In genomic region chr10:93891031-93891430, GRCm38 (mm10) we compare ENCODE assay signal across 19 mouse cellular contexts. TPM values are rescaled to one million over a fixed set of nuclear protein-coding genes. Genes with fewer than 3 reads are reported as not detected.
DNase-seq lines count a peak whose midpoint lies in the region; ATAC-seq and TF ChIP-seq lines count a peak whose summit lies in the region.
"Had no signal": no experiment of that assay in that cellular context is flagged by ENCODE, and none has a peak within 500 bp of the region (broad histone marks: within the 10 kb centered on the region; RNA-seq: fewer than 3 reads in every experiment).

No protein-coding gene starts in this region.

- peak overlapping the region; percentile 13; the same call in 1 of the 2 replicates for H3K4me3 ChIP-seq in lung, embryonic 14.5 days (ENCODE audit: low read depth, low read length)
- H3K4me3 ChIP-seq in lung, postnatal 0 days (ENCODE audit: low read depth, low read length) = no peak overlapping the region
- peak overlapping the region; percentile 98 for H3K4me3 ChIP-seq in liver, embryonic 12.5 days
- H3K4me3 ChIP-seq in midbrain, embryonic 16.5 days (ENCODE audit: low read depth, low read length) = no peak overlapping the region
- H3K4me3 ChIP-seq: intestine, embryonic 15.5 days had no signal

- H3K9me3 ChIP-seq in lung, embryonic 14.5 days (ENCODE audit: low read depth, low read length) = no peaks in the 10 kb centered on the region
- H3K9me3 ChIP-seq in lung, postnatal 0 days (ENCODE audit: low read length) = no peaks in the 10 kb centered on the region
- H3K9me3 ChIP-seq in liver, embryonic 12.5 days (replicated peaks) = no peaks in the 10 kb centered on the region
- H3K9me3 ChIP-seq in midbrain, embryonic 16.5 days (replicated peaks; ENCODE audit: control insufficient read depth, low read length, poor library complexity, severe bottlenecking) = no peaks in the 10 kb centered on the region
- H3K9me3 ChIP-seq: intestine, embryonic 15.5 days had no signal

- H3K36me3 ChIP-seq in lung, embryonic 14.5 days (ENCODE audit: insufficient read depth) = peaks cover 11% of the 10 kb centered on the region; the same call in 1 of the 2 replicates
- H3K36me3 ChIP-seq in lung, postnatal 0 days (ENCODE audit: insufficient read depth, low read length) = no peaks in the 10 kb centered on the region
- H3K36me3 ChIP-seq in liver, embryonic 12.5 days = peaks cover 24% of the 10 kb centered on the region
- 0 out of 2 replicates have a peak, but pooled peaks cover 1% of the 10 kb centered on the region for H3K36me3 ChIP-seq in midbrain, embryonic 16.5 days (ENCODE audit: control insufficient read depth, insufficient read depth, low read length)
- H3K36me3 ChIP-seq: intestine, embryonic 15.5 days had no signal

- no peak for TF ChIP-seq EP300 in lung, postnatal 0 days (IDR thresholded peaks at IDR 0.05)

- no peaks in the 10 kb centered on the region for H3K27me3 ChIP-seq in lung, embryonic 14.5 days (ENCODE audit: insufficient read depth, low read length)
- no peaks in the 10 kb centered on the region for H3K27me3 ChIP-seq in lung, postnatal 0 days (replicated peaks; ENCODE audit: insufficient read depth, low read length)
- no peaks in the 10 kb centered on the region for H3K27me3 ChIP-seq in liver, embryonic 12.5 days (replicated peaks)
- no peaks in the 10 kb centered on the region; the same call in 1 of the 2 replicates for H3K27me3 ChIP-seq in midbrain, embryonic 16.5 days (ENCODE audit: control insufficient read depth, insufficient read depth, low read depth, low read length)
- H3K27me3 ChIP-seq: intestine, embryonic 15.5 days had no signal

- DNase-seq in lung, embryonic 14.5 days = no peak
- DNase-seq in lung, postnatal 0 days (ENCODE audit: low spot score) = no peak
- peak; percentile 52 to 61 for DNase-seq in spleen, postnatal 10 days (ENCODE audit: low spot score in 2 of 2)
- DNase-seq in yolk sac, embryonic 10.5 days (ENCODE audit: low spot score) = no peak
- DNase-seq: cerebellum, adult 2 months; gastrocnemius, postnatal 10 days; layer of hippocampus, postnatal 36 days; lung, adult 18-20 months; midbrain, embryonic 14.5 days; right cerebral cortex, adult 18-20 months had no signal

- ATAC-seq in lung, embryonic 14.5 days (ENCODE audit: insufficient read depth) = no peak
- no peak for ATAC-seq in lung, postnatal 0 days
- ATAC-seq in erythroblast, adult 5-6 weeks (replicated peaks; ENCODE audit: low FRiP score, poor library complexity, severe bottlenecking) = peak; percentile 75
- ATAC-seq in liver, embryonic 12.5 days = peak; percentile 85
- ATAC-seq in activated CD4-positive, CD25-positive, alpha-beta regulatory T cell, adult 4 months = no peak
- no peak for ATAC-seq in midbrain, embryonic 16.5 days
- ATAC-seq: intestine, embryonic 15.5 days had no signal

- no peak overlapping the region for H3K27ac ChIP-seq in lung, embryonic 14.5 days (ENCODE audit: low read depth)
- no peak overlapping the region for H3K27ac ChIP-seq in lung, postnatal 0 days (ENCODE audit: low read length)
- H3K27ac ChIP-seq in liver, embryonic 12.5 days = peak overlapping the region; percentile 98
- no peak overlapping the region for H3K27ac ChIP-seq in midbrain, embryonic 16.5 days (ENCODE audit: low read length)
- H3K27ac ChIP-seq: hindbrain, embryonic 14.5 days; intestine, embryonic 15.5 days; macrophage had no signal

- 0 out of 2 replicates have a peak, but pooled peaks cover 3% of the 10 kb centered on the region for H3K4me1 ChIP-seq in lung, embryonic 14.5 days (ENCODE audit: insufficient read depth)
- H3K4me1 ChIP-seq in lung, postnatal 0 days (ENCODE audit: insufficient read depth, low read depth, low read length) = peaks cover 3% of the 10 kb centered on the region; the same call in 1 of the 2 replicates
- H3K4me1 ChIP-seq in liver, embryonic 12.5 days = peaks cover 78% of the 10 kb centered on the region
- peaks cover 15% of the 10 kb centered on the region for H3K4me1 ChIP-seq in midbrain, embryonic 16.5 days (ENCODE audit: control insufficient read depth, insufficient read depth, low read length)

- no peak overlapping the region for H3K9ac ChIP-seq in lung, embryonic 14.5 days
- no peak overlapping the region for H3K9ac ChIP-seq in lung, postnatal 0 days (replicated peaks; ENCODE audit: low read depth)
- peak overlapping the region; percentile 98 for H3K9ac ChIP-seq in liver, embryonic 12.5 days
- no peak overlapping the region for H3K9ac ChIP-seq in midbrain, embryonic 16.5 days (ENCODE audit: low read depth, low read length)
- H3K9ac ChIP-seq: intestine, embryonic 15.5 days had no signal

- 89% methylated on average over 1 of the region's 1 CpGs for WGBS in lung, embryonic 14.5 days
- 86% methylated on average over 1 of the region's 1 CpGs for WGBS in lung, postnatal 0 days
- WGBS in liver, embryonic 12.5 days (ENCODE audit: insufficient replicate concordance) = 35% methylated on average over 1 of the region's 1 CpGs
- WGBS in midbrain, embryonic 16.5 days = 97% methylated on average over 1 of the region's 1 CpGs

- TF ChIP-seq CTCF in lung, embryonic 14.5 days (IDR thresholded peaks at IDR 0.05; ENCODE audit: low read depth) = no peak
- no peak for TF ChIP-seq CTCF in lung, postnatal 0 days (IDR thresholded peaks at IDR 0.05)

- H3K4me2 ChIP-seq in lung, embryonic 14.5 days = peak overlapping the region; percentile 91; the same call in 1 of the 2 replicates
- no peak overlapping the region for H3K4me2 ChIP-seq in lung, postnatal 0 days (replicated peaks; ENCODE audit: low read depth, low read length)
- H3K4me2 ChIP-seq in liver, embryonic 12.5 days = peak overlapping the region; percentile 87
- H3K4me2 ChIP-seq in midbrain, embryonic 16.5 days (ENCODE audit: low read length) = no peak overlapping the region

RNA-seq across cellular contexts. Expression of gene Metap2, which starts 5.9 kb away (rescaled TPM):
- polyA plus RNA-seq in lung, embryonic 14.5 days (2014; fragmentation: Nextera tagmentation; extraction: Ambion mirVana) = 213 and 219 TPM in 2 replicates
- 135 and 137 TPM in 2 replicates for polyA plus RNA-seq in lung, postnatal 0 days (2015; fragmentation: Nextera tagmentation; extraction: Ambion mirVana)
- total RNA-seq in erythroblast, adult 5-6 weeks (2015; ENCODE audit: low replicate concordance) = 2,780 and 3,362 TPM in 2 replicates
- 4,625 and 6,978 TPM in 2 replicates for total RNA-seq in erythroblast, adult 5-6 weeks (2017; ENCODE audit: low replicate concordance)
- polyA plus RNA-seq in liver, embryonic 12.5 days (2016; fragmentation: Nextera tagmentation; extraction: Ambion mirVana) = 290 and 301 TPM in 2 replicates
- 100 to 1,000 TPM; 188 to 241 TPM for polyA plus RNA-seq in activated CD4-positive, CD25-positive, alpha-beta regulatory T cell, adult 4 months (2017; shearing (Covaris generic))
- 147 and 156 TPM in 2 replicates for polyA plus RNA-seq in midbrain, embryonic 16.5 days (2015; fragmentation: Nextera tagmentation; extraction: Ambion mirVana)

RNA-seq across cellular contexts. Expression of gene Usp44, which starts 59.7 kb away (rescaled TPM):
- 0.70 and 0.74 TPM in 2 replicates for polyA plus RNA-seq in lung, embryonic 14.5 days (2014; fragmentation: Nextera tagmentation; extraction: Ambion mirVana)
- polyA plus RNA-seq in lung, postnatal 0 days (2015; fragmentation: Nextera tagmentation; extraction: Ambion mirVana) = 0.12 TPM in 1 of 2 replicates, not detected in the other
- not detected in 2 replicates for total RNA-seq in erythroblast, adult 5-6 weeks (2015; ENCODE audit: low replicate concordance)
- 0.28 TPM in 1 of 2 replicates, not detected in the other for total RNA-seq in erythroblast, adult 5-6 weeks (2017; ENCODE audit: low replicate concordance)
- polyA plus RNA-seq in liver, embryonic 12.5 days (2016; fragmentation: Nextera tagmentation; extraction: Ambion mirVana) = 5.5 and 5.8 TPM in 2 replicates
- polyA plus RNA-seq in activated CD4-positive, CD25-positive, alpha-beta regulatory T cell, adult 4 months (2017; shearing (Covaris generic)) = under 1 TPM in 1 of 2 experiments, not detected in 1; 0.17 TPM
- 0.14 and 0.30 TPM in 2 replicates for polyA plus RNA-seq in midbrain, embryonic 16.5 days (2015; fragmentation: Nextera tagmentation; extraction: Ambion mirVana)
- total RNA-seq: adrenal gland, adult 18-20 months; layer of hippocampus, postnatal 36 days; left cerebral cortex, postnatal 25 days had no signal
- polyA plus RNA-seq: macrophage had no signal

Comparison
In these comparisons a context has a peak if more than half of its experiments do, and no peak if none do; other contexts are left out.
1. H3K4me2 ChIP-seq: peak in lung, embryonic 14.5 days (single experiment) and liver, embryonic 12.5 days (single experiment); none in lung, postnatal 0 days (single experiment) and midbrain, embryonic 16.5 days (single experiment).
2. H3K4me3 ChIP-seq: peak in lung, embryonic 14.5 days (single experiment) and liver, embryonic 12.5 days (single experiment); none in lung, postnatal 0 days (single experiment) and midbrain, embryonic 16.5 days (single experiment).
3. ATAC-seq: peak in erythroblast, adult 5-6 weeks (single experiment) and liver, embryonic 12.5 days (single experiment); none in lung, embryonic 14.5 days (single experiment), lung, postnatal 0 days (single experiment), activated CD4-positive, CD25-positive, alpha-beta regulatory T cell, adult 4 months (single experiment) and midbrain, embryonic 16.5 days (single experiment).
4. DNase-seq: peak in spleen, postnatal 10 days (2 of 2); none in lung, embryonic 14.5 days (single experiment), lung, postnatal 0 days (single experiment) and yolk sac, embryonic 10.5 days (single experiment).